Mouse (Mus musculus): ENCODE measurements around the gene Tenm4. TPM values are rescaled to one million over a fixed set of nuclear protein-coding genes. Genes with fewer than 3 reads are reported as not detected.

Gene Tenm4
- total RNA-seq, 1 experiment from 2014 or later, result 17.0 TPM

DNA sequence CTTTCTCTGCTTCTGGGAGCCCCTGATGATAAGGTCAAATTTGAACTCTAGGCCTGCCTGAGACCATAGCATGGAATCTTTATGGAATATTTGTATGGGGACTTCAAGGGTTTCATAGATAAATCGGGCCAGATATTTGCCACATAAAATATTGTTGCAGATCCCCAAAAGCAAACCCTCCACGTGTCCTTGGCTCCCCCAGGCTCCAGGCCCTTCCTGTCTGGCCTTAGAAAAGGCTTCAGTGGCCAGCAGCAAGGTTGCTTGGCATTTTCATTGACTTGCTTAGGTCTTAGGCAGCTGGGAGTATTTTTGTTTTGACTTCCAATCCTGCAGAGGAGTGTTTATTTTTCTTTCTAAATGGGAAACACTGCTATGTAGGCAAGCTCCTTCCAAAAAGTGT is 477.6 kb downstream of the Tenm4 start:
- DNase-seq, result no peak

DNA sequence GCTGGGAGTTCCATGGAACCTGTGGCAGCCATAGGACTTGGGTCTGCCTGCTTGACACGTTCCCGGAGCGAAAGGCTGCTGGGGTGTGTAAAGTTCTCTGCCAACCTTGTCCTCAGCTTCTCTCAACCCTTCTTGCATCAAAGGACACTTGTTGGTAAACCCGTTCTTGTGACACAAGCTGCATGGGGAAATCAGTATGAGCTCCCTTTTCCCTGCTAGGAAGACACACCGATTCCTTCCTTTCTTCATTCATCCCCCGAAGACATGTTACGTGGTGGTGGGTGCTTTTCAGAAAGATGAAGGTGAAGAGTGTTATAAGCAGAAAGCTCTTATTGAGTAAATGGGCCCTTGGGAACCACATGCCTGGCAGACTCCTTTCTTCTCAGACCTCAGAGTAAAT is 478.1 kb downstream of the Tenm4 start:
- no peak for DNase-seq

DNA sequence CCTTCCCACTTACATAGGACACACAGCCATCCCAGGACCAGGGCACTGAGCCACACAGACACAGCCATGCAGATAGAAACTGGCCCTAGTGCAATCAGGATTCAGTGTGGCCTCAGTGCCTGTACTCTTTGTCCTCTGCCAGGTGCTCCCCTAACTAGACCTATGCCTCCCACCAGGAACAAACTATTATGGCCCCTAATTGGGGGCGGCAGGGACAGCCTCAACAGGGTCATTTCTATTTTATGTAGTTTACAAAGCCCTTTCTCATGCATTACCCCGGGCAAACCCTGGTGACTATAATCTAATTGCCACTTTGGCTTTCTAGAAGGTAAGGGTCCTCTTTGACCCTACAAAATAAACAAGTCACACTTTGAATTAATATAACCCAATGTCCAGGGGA is 479.4 kb downstream of the Tenm4 start:
- DNase-seq, result no peak

DNA sequence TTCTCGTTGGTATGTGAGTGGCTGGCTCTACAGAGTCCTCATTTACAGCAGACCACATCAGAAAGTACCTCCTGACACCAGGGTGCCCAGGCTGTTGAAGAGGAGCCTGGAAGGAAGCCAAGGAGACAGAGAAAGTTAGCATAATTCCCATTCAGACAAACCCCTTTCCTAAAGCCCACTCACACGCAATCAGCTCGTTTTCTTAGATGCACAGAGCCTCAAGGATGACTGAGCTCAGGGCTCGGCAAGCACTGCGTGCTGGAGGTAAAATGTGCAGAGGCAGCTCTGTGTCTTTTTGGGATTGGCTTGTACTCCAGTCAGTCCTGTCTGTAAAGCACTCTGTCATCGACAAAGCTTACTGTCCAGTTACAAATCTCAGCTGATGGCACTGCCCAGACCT is 480.0 kb downstream of the Tenm4 start:
- DNase-seq, result no peak

- DNase-seq, result no peak
Measured at GRCm38 (mm10) chr7:96651626-96652341, 480.7 kb downstream of the Tenm4 start.

- no peak for DNase-seq
Measured at GRCm38 (mm10) chr7:96652844-96653243, 481.8 kb downstream of the Tenm4 start.

GRCm38 (mm10) chr7:96654206-96654605 is 483.2 kb downstream of the Tenm4 start:
- DNase-seq, result no peak

- DNase-seq, result no peak
Measured at GRCm38 (mm10) chr7:96655096-96655716, 484.2 kb downstream of the Tenm4 start.

- no peak for DNase-seq
Measured at GRCm38 (mm10) chr7:96657101-96657830, 486.2 kb downstream of the Tenm4 start.

GRCm38 (mm10) chr7:96657857-96658580 is 487.0 kb downstream of the Tenm4 start:
- no peak for DNase-seq

DNA sequence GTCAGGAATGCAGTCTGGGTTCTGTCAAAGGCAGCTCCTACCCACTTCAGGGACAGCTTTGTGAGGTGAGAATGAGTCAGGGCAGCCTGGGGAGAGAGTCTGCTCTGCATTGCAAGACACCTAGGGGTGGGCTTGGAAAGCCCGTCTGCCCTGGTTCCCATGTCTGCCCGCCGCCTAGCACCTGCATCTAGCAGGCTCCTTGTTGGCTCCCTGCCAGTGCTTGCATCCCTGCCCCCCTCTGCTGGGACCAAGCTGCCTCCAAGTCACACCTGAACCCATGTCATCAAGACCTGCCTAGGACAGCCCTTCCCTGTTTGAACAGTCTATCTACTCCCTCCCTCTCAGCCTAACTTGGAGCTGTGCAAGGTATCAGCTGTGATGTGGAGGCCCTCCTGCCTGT is 489.9 kb downstream of the Tenm4 start:
- DNase-seq, result no peak

- no peak for DNase-seq
Measured at GRCm38 (mm10) chr7:96661352-96662169, 490.5 kb downstream of the Tenm4 start.

DNA sequence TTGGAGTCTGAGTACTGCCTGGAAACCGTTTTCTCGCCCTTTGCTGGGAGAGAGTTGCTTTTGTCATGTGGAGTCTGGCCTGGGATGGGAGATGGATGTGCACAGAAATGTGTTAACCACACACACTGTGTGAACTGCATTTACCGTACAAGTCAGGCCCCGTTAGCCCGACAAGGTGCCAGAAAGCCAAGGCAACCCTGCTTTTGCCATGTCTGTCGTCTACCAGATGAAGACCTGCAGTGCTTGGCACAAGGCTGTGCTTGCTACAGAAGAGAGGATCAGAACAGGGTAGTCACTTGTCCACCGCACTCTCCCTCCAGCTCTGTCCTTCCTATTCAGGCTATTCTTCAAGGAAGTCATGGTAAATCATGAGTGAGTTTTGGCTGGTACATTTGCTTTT is 492.3 kb downstream of the Tenm4 start:
- DNase-seq, result no peak

DNA sequence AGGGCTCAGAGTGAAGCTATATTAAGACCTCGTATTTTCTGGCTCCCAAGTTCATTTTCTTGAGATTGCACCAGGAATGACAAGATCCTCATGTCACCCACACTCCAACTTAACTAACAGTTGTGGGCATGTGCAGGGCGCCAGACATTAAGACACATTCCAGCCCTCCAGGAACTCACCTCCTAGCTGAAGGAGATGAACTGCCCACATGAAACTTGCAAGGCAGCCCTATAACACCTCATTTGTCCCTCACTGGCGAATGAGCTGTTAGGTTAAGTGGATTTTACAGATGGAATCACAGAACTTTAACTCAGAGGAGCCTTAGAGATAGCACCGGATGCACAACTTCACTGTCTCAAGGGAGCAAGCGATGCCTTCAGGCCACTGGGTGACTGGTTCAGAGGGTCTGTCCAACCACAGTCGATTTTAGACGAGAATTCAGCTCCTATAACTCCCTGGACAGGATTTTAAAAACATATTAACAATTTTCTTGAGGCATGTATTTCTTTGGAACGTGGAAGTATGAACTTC is 495.4 kb downstream of the Tenm4 start:
- no peak for DNase-seq

- DNase-seq, result no peak
Measured at GRCm38 (mm10) chr7:96667688-96668087, 496.6 kb downstream of the Tenm4 start.

- no peak for DNase-seq
Measured at GRCm38 (mm10) chr7:96670095-96670494, 499.0 kb downstream of the Tenm4 start.

DNA sequence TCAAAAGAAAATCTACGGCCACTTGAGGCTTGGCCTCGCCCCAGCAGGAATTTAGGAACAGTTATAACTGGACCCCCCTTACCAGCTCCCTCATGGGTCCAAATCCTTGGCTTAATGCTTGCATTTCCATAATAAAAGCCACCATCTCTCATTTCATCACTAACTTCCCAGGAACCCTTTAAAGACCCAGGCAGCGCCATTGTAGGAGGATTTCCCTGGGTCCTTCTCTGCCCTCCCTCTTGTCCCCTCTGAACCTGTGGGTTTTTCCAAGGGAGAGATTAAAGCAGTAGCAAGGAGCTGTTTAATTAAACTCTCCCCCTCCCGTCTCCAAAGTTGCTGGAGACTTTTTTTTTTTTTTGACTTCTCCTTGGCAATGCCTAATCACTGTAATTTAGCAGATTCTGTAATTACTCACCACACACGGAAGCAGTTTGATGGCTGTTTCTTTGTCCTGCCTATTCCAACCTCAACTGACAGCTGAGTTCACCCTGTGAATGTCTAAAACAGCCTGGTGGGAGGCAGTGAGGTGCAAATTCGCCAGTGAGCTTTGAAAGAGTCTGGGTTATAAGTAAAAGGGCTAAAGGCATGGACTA is 501.4 kb downstream of the Tenm4 start:
- DNase-seq, result no peak

GRCm38 (mm10) chr7:96677082-96677481 is 506.0 kb downstream of the Tenm4 start:
- DNase-seq, result no peak

GRCm38 (mm10) chr7:96678236-96678635 is 507.2 kb downstream of the Tenm4 start:
- DNase-seq, result no peak

DNA sequence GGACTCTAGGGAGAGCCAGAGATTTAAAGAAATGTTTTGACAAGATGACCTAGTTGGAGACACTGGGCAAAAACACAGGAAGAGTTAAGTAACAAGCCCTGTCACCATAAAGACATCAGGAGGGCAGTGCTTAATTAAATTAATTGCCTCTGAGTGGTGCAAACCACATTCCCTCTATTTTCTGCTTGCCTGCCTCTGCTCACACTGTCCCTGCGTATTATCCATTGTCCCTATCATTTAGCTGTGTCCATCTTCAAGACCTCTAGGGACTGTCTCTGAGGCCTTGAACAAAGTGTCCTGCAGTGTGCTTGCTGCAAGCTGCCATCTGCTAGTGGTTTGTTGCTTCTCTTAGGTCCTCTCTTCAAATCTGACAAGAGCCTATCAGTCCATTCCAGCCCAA is 508.7 kb downstream of the Tenm4 start:
- no peak for DNase-seq

DNA sequence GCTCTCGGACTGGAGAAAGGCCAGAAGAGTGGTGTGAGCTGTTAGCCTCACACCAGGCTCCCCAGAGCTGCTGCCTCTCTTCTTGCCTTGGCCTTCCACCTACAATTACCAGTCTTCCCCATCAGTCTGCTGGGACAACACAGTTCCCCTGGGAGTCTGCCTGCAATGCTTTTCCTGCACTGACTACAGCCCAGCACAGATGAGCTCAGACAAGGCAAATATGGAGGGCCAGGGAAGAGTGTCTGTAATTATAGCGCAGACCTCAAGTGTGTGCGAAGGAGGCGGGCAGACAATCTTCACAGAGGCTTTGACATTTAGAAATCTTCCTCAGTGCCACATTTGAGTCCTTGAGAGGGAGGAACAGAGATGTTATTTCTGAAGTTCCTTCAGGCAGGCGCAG is 509.4 kb downstream of the Tenm4 start:
- DNase-seq, result no peak

All from adrenal gland, postnatal 25 days (tissue).